Mouse (Mus musculus): ENCODE data around the gene Zfp110.

GRCm38 (mm10) chr7:12890928-12891327 is 56.4 kb downstream of the Zfp110 start:
- TF ChIP-seq CTCF (IDR thresholded peaks at IDR 0.05; ENCODE audit: insufficient read depth, low read depth, low read length) (no peak), POLR2A (IDR thresholded peaks at IDR 0.05; ENCODE audit: insufficient read depth, low read depth, low read length) (no peak)
